Mouse (Mus musculus) lung, postnatal 0 days (tissue): ENCODE measurements at regions not wholly inside any gene's neighbourhood (a gene's known extent, or its start where the extent isn't known, plus 50 kb on each side); places are given as distances from the start of the nearest gene placed in this dataset.

Experiments
- CTCF ChIP-seq: IDR thresholded peaks from 2 replicates; pipeline ENCODE4 v1.5.1; 2016; ENCODE audit warnings: antibody characterized with exemption, mild to moderate bottlenecking
- EP300 ChIP-seq: IDR thresholded peaks from 2 replicates; pipeline ENCODE4 v1.6.1; 2016; ENCODE audit warnings: antibody characterized with exemption, mild to moderate bottlenecking, control low read depth

- TF ChIP-seq CTCF (no peak), EP300 (no peak)
Measured at GRCm38 (mm10) chr2:144192428-144192827, 78.0 kb upstream of the Mgme1 start.
